Mouse (Mus musculus) frontal cortex, adult 2 months (tissue): ENCODE measurements at regions not wholly inside any gene's neighbourhood (a gene's known extent, or its start where the extent isn't known, plus 50 kb on each side); places are given as distances from the start of the nearest gene placed in this dataset.

Experiments used
- DNase-seq, 2 experiments: peaks; one replicate each; pipeline ENCODE4 v3.0.0; 2022; ENCODE audit warnings: low spot score in 1 of 2; ENCODE audit errors: extremely low spot score in 1 of 2

GRCm38 (mm10) chr3:150493433-150494045 is 944.1 kb upstream of the Adgrl4 start:
- no peak for DNase-seq

- DNase-seq = peak; percentile 10 to 20
Measured at GRCm38 (mm10) chr3:150530966-150531365, 906.7 kb upstream of the Adgrl4 start.

- no peak for DNase-seq
Measured at GRCm38 (mm10) chr3:150543118-150543517, 894.6 kb upstream of the Adgrl4 start.

DNA sequence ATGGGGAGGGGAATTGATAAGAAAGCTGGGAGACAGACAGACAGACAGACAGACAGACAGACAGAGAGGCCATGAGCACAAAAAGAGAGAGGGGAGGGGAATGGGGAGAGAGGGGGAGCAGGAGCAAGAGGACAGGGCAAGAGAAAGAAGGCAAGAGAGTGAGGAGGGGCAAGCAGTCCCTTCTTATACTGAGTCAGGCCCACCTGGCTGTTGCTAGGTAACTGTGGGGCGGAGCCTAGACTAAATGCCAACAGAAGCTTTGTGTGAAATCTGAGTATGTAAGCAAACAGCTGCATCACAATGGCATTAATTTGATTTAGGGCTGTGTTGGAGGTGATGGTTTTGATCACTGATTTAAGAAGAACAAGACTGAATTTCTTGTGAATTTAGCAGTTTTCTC is 849.2 kb upstream of the Adgrl4 start:
- DNase-seq = no peak

DNA sequence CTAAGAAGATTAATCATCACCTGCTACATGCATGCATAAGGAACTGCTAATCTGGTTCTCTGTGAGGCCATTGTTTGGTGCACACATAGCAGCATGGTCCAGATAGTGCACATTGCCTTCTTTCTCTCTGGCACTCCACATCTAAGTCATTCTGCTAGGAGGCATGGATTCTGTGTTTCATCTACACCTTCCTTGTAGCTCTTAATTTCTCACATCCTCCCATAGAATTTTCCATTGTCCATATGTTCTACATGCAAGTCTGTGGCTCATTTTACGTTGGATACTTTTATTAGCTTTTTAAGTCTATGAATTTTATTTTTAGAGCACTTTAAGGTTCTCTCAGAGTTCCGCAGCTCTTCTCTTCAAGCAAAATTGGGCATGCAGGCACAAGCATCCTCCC is 846.7 kb upstream of the Adgrl4 start:
- no peak for DNase-seq

DNA sequence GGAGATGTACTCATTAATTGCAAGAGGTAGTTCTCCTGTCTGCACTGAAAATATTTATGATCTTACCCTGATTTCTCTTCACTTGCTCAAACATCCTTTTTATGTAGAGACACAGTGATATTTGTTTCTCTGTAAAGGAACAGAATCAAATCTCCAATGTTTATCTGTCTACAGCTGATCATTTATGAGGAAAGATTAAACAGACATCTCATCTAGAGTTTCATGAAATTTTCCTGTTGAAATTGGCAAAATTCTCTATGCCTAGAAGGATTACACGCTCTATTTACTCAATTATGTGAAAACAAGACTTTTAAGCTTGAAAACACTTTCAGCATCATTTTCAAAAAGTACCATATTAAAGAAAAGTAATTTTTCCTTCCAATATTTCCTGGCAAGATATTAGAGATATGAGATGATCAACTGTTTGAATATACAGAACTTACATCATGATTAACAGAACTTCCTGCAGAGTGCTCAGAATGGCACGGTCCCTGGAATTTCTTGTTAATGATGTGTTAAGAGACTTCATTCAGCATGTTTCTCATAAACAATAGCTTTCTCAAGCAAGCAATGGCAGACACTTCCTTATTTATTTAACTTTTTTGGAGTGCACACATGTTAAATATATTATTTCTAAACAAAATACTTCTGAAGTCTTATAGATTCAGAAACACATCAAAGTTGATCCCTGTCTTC is 834.1 kb upstream of the Adgrl4 start:
- DNase-seq = no peak

DNA sequence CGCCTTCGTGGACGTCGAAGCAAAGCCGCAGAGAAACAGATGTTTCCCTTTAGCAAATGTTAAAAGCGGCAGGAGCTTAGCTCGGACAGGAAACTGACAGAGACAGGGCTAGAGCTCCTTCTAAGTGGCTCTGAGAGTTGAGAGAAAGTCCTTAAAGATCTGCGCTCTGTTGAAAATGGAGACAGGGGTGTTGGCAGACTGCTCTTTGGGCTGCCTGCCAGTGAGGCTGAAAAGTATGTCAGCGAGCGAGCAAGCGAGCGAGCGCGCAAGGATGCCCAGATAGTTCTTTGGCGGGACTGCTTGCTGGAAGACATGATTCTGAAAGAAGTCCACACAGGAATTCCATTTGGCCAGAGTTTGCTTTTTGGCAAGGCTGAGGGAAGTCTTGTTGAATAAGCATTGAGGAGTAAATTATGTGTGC is 827.0 kb upstream of the Adgrl4 start:
- peak; percentile 16 to 71 for DNase-seq

DNA sequence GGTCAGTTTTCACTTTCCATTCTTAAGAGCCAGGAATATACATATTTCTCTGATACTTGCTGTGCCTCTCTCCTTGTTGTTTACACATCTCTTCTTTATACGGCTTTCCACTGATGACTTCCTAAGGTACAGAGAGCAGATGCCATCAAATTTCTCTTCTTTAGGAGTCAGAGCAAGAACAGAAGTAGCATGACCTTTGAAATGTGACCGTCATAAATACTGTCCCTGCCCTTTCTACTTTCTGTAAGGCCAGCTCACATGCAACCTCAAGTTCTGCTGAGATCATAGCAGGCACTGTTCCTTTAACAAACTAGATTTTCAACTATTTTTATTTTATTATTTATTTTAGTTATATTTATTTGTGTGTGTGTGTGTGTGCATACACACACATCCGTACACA is 800.1 kb upstream of the Adgrl4 start:
- no peak for DNase-seq

- no peak for DNase-seq
Measured at GRCm38 (mm10) chr3:150640004-150640676, 797.5 kb upstream of the Adgrl4 start.

- no peak for DNase-seq
Measured at GRCm38 (mm10) chr3:150648040-150648439, 789.6 kb upstream of the Adgrl4 start.

GRCm38 (mm10) chr3:150649783-150650565 is 787.7 kb upstream of the Adgrl4 start:
- no peak for DNase-seq

DNA sequence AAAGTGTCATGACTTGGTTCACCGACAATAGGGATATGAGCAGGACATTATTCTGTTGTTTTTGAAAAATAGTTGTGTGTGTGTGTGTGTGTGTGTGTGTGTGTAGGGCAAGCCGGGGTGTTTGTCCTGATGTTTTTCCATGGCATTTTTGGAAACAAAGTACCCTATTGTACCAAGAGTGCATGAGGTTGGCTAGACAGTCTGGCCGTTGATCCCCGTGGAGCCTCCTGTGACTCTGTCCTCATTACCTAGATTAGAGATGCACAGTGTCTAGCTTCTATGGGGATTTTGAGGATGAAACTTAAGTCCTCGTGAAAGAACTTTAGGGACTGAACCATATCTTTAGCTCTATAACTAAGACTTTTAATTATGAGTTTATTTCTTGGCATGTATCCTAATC is 741.9 kb upstream of the Adgrl4 start:
- no peak for DNase-seq

- no peak for DNase-seq
Measured at GRCm38 (mm10) chr3:150699990-150700389, 737.7 kb upstream of the Adgrl4 start.
